Mouse (Mus musculus) embryonic facial prominence, embryonic 11.5 days (tissue): Measurements from ENCODE around the gene Creb3l4. TPM values are rescaled to one million over a fixed set of nuclear protein-coding genes. Genes with fewer than 3 reads are reported as not detected.

Experiments
- ATAC-seq: fragments of 200-750 bp; cut with Nextera tagmentation; replicated peaks from 2 replicates; pipeline ENCODE4 v1.8.0; 2017; ENCODE audit warnings: low read depth; ENCODE audit not compliant: insufficient number of reproducible peaks, low FRiP score, low TSS enrichment
- DNase-seq: peaks from one replicate; pipeline ENCODE4 v3.0.0-alpha.2; 2015; ENCODE audit warnings: low spot score
- H3K27ac ChIP-seq: fragments of 300-500 bp; sonication (generic); replicated peaks from 2 replicates; pipeline ENCODE4 v1.5.1; 2014; ENCODE audit warnings: mild to moderate bottlenecking, low read depth, low read length, control low read depth
- H3K27me3 ChIP-seq: fragments of 300-500 bp; sonication (generic); 2 replicates; pipeline ENCODE4 v1.6.1; 2014; ENCODE audit warnings: mild to moderate bottlenecking, low read length, moderate library complexity, mixed read lengths; ENCODE audit not compliant: control insufficient read depth, insufficient read depth
- H3K36me3 ChIP-seq: fragments of 300-500 bp; sonication (generic); replicated peaks from 2 replicates; pipeline ENCODE4 v1.6.1; 2014; ENCODE audit warnings: low read depth, mild to moderate bottlenecking, low read length, moderate library complexity, mixed read lengths; ENCODE audit not compliant: control insufficient read depth, insufficient read depth
- H3K4me1 ChIP-seq: fragments of 300-500 bp; sonication (generic); 2 replicates; pipeline ENCODE4 v1.6.1; 2014; ENCODE audit warnings: low read length, mixed read lengths; ENCODE audit not compliant: control insufficient read depth, insufficient read depth
- H3K4me2 ChIP-seq: fragments of 300-500 bp; sonication (generic); 2 replicates; pipeline ENCODE4 v1.6.1; 2014; ENCODE audit warnings: low read depth, mild to moderate bottlenecking, control low read depth, low read length, moderate library complexity
- H3K4me3 ChIP-seq: fragments of 300-500 bp; sonication (generic); 2 replicates; pipeline ENCODE4 v1.5.1; 2014; ENCODE audit warnings: low read depth, low read length, control low read depth
- H3K9ac ChIP-seq: fragments of 300-500 bp; sonication (generic); replicated peaks from 2 replicates; pipeline ENCODE4 v1.6.1; 2014; ENCODE audit warnings: mild to moderate bottlenecking, control low read depth, low read length
- H3K9me3 ChIP-seq: fragments of 300-500 bp; sonication (generic); replicated peaks from 2 replicates; pipeline ENCODE4 v1.6.1; 2016; ENCODE audit warnings: mild to moderate bottlenecking, low read length, inconsistent platforms, mixed read lengths; ENCODE audit not compliant: control insufficient read depth
- WGBS: fragments of 180-500 bp; shearing (Covaris S2); extraction: QIAGEN DNeasy Blood & Tissue Kit; methylation state at CpG from one replicate; pipeline ENCODE4 v1.1.7; 2014; 5-methylcytosine and 5-hydroxymethylcytosine counted together
- polyA plus RNA-seq: library from polyadenylated mRNA; unstranded; fragments of >200 nt; fragmentation: Nextera tagmentation; extraction: Ambion mirVana; gene quantifications from 2 replicates; pipeline ENCODE4 v1.2.1, GENCODE M21; 2014

Gene Creb3l4
- polyA plus RNA-seq, 1 experiment from 2014 or later = 7.7 TPM

GRCm38 (mm10) chr3:90279743-90280142 is 36.4 kb upstream of the Creb3l4 start:
- H3K27ac ChIP-seq = no peak overlapping the region
- WGBS = 95% methylated on average over 7 of the region's 7 CpGs
- H3K4me2 ChIP-seq = no peak overlapping the region
- H3K4me3 ChIP-seq = no peak overlapping the region
- ATAC-seq (no peak), DNase-seq (no peak)
- no peaks in the 10 kb centered on the region for H3K4me1 ChIP-seq
- H3K9ac ChIP-seq = no peak overlapping the region
- H3K27me3 ChIP-seq = no peaks in the 10 kb centered on the region
- H3K36me3 ChIP-seq = no peaks in the 10 kb centered on the region; the same call in none of the 2 replicates
- no peaks in the 10 kb centered on the region for H3K9me3 ChIP-seq

GRCm38 (mm10) chr3:90279216-90279615 is 35.9 kb upstream of the Creb3l4 start:
- Histone ChIP-seq H3K36me3 (no peaks in the 10 kb centered on the region; the same call in none of the 2 replicates), H3K9ac (no peak overlapping the region), H3K4me2 (no peak overlapping the region), H3K4me3 (no peak overlapping the region), H3K27me3 (no peaks in the 10 kb centered on the region), H3K27ac (no peak overlapping the region), H3K4me1 (no peaks in the 10 kb centered on the region), H3K9me3 (no peaks in the 10 kb centered on the region)
- DNase-seq (no peak), ATAC-seq (no peak)
- 95% methylated on average over 9 of the region's 9 CpGs for WGBS

GRCm38 (mm10) chr3:90278211-90278610 is 34.9 kb upstream of the Creb3l4 start:
- Histone ChIP-seq H3K27ac (no peak overlapping the region), H3K9me3 (no peaks in the 10 kb centered on the region), H3K4me1 (no peaks in the 10 kb centered on the region), H3K4me2 (no peak overlapping the region), H3K9ac (no peak overlapping the region), H3K27me3 (no peaks in the 10 kb centered on the region), H3K4me3 (no peak overlapping the region), H3K36me3 (no peaks in the 10 kb centered on the region; the same call in none of the 2 replicates)
- no peak for ATAC-seq
- no peak for DNase-seq
- 94% methylated on average over 10 of the region's 10 CpGs for WGBS

GRCm38 (mm10) chr3:90277793-90278192 is 34.5 kb upstream of the Creb3l4 start:
- Histone ChIP-seq H3K4me3 (no peak overlapping the region), H3K27ac (no peak overlapping the region), H3K36me3 (no peaks in the 10 kb centered on the region; the same call in none of the 2 replicates), H3K4me2 (no peak overlapping the region), H3K27me3 (no peaks in the 10 kb centered on the region), H3K9me3 (no peaks in the 10 kb centered on the region), H3K4me1 (no peaks in the 10 kb centered on the region), H3K9ac (no peak overlapping the region)
- no peak for DNase-seq
- no peak for ATAC-seq
- WGBS = 86% methylated on average over 9 of the region's 9 CpGs

- no peak overlapping the region for H3K27ac ChIP-seq
- no peaks in the 10 kb centered on the region for H3K9me3 ChIP-seq
- H3K9ac ChIP-seq = no peak overlapping the region
- no peak for DNase-seq
- WGBS = 33% methylated on average over 16 of the region's 16 CpGs
- no peak overlapping the region for H3K4me3 ChIP-seq
- no peaks in the 10 kb centered on the region for H3K27me3 ChIP-seq
- ATAC-seq = no peak
- H3K4me1 ChIP-seq = no peaks in the 10 kb centered on the region
- no peak overlapping the region for H3K4me2 ChIP-seq
- H3K36me3 ChIP-seq = peaks cover 2% of the 10 kb centered on the region
Measured at GRCm38 (mm10) chr3:90276858-90277257, 33.5 kb upstream of the Creb3l4 start.

GRCm38 (mm10) chr3:90275286-90275685 is 32.0 kb upstream of the Creb3l4 start:
- Histone ChIP-seq H3K36me3 (peaks cover 2% of the 10 kb centered on the region), H3K27ac (no peak overlapping the region), H3K4me1 (no peaks in the 10 kb centered on the region), H3K4me2 (no peak overlapping the region), H3K4me3 (no peak overlapping the region), H3K9ac (no peak overlapping the region), H3K27me3 (no peaks in the 10 kb centered on the region), H3K9me3 (no peaks in the 10 kb centered on the region)
- ATAC-seq = no peak
- no peak for DNase-seq
- WGBS = 88% methylated on average over 11 of the region's 11 CpGs

- H3K36me3 ChIP-seq = peaks cover 2% of the 10 kb centered on the region
- no peak overlapping the region for H3K27ac ChIP-seq
- no peaks in the 10 kb centered on the region for H3K4me1 ChIP-seq
- H3K9me3 ChIP-seq = no peaks in the 10 kb centered on the region
- DNase-seq = no peak
- no peaks in the 10 kb centered on the region for H3K27me3 ChIP-seq
- WGBS = 92% methylated on average over 22 of the region's 22 CpGs
- no peak overlapping the region for H3K9ac ChIP-seq
- H3K4me3 ChIP-seq = no peak overlapping the region
- H3K4me2 ChIP-seq = no peak overlapping the region
- no peak for ATAC-seq
Measured at GRCm38 (mm10) chr3:90273855-90274254, 30.5 kb upstream of the Creb3l4 start.

GRCm38 (mm10) chr3:90272170-90272569 is 28.9 kb upstream of the Creb3l4 start:
- DNase-seq (no peak), ATAC-seq (no peak)
- Histone ChIP-seq H3K9me3 (no peaks in the 10 kb centered on the region), H3K27ac (no peak overlapping the region), H3K36me3 (peaks cover 2% of the 10 kb centered on the region), H3K4me1 (no peaks in the 10 kb centered on the region), H3K9ac (no peak overlapping the region), H3K4me2 (no peak overlapping the region), H3K27me3 (no peaks in the 10 kb centered on the region), H3K4me3 (no peak overlapping the region)
- WGBS = 65% methylated on average over 9 of the region's 9 CpGs
